Mouse (Mus musculus): ENCODE measurements around the gene Gm10251. TPM values are rescaled to one million over a fixed set of nuclear protein-coding genes. Genes with fewer than 3 reads are reported as not detected.
"Not testable (repeated sequence)": the region's sequence is repeated elsewhere in the genome, so short reads cannot be mapped to it uniquely, and the experiment has no call there.

Gene Gm10251
- not detected for polyA plus RNA-seq (2021)

DNA sequence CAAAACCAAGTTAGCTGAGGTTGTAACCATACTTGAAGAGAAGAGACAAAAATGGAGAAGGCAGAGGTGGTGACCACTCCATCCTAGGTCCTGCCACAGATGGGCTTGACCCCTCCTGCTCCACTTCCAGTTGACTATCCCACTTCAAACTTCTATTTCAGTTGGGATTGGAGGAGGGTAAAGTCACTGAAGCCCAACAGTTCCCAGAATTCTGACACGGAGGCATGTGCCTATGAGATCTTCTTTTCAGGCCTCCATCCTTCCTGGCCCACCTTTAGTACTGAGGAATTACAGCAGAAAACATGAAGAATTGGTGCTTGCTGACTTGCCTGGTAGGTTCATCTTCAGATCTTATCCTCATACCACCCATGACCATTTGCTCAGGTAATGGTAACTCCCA is at the start of gene Gm10251:
Gm10251 (minus strand) TSS at position 101 of the 400 bp plus-strand sequence.
- POLR2A ChIA-PET; CTCF ChIA-PET; H3K27me3 ChIP-seq; ATAC-seq; DNase-seq (ENCODE audit: low read depth, low spot score); in situ Hi-C loops (cut with MboI; ENCODE audit: low pct_unique_long_range_greater_than_20kb): not testable (repeated sequence)

DNA sequence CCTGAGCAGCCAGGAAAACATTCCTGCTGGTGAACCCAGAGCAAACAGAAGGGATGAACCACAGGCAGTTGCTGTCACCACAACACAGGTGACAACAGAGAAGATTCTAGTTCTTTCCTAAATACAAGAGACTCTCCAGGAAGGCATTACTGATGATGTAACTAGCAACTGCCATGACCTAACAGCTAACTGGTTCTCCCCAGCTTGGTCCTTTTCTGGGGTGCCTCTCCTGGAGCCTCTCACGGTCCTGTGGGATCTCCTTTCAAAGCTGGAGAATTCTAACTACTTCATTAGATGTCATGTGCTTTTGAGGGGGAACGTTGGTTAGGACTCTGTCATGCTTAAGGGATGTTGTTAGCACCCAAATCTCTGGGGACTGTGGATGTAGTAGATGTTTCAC is 36.2 kb upstream of the Gm10251 start, which contains the start of gene Gm8050:
Gm8050 (minus strand) TSS at position 101 of the 400 bp plus-strand sequence.
- DNase-seq (ENCODE audit: low read depth, low spot score); in situ Hi-C loops (cut with MboI; ENCODE audit: low pct_unique_long_range_greater_than_20kb); CTCF ChIA-PET; H3K27me3 ChIP-seq; POLR2A ChIA-PET; ATAC-seq: not testable (repeated sequence)

DNA sequence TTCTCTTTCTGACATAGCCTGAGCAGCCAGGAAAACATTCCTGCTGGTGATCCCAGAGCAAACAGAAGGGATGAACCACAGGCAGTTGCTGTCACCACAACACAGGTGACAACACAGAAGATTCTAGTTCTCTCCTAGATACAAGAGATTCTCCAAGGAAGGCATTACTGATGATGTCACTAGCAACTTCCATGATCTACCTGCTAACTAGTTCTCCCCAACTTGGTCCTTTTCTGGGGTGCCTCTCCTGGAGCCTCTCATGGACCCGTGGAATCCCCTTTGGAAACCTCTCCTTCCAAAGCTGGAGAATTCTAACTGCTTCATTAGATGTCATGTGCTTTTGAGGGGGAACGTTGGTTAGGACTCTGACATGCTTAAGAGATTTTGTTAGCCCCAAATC is 61.7 kb downstream of the Gm10251 start, which contains the start of gene Gm3460:
Gm3460 (minus strand) TSS at position 101 of the 400 bp plus-strand sequence.
- CTCF ChIA-PET; in situ Hi-C loops (cut with MboI; ENCODE audit: low pct_unique_long_range_greater_than_20kb); ATAC-seq; H3K27me3 ChIP-seq; DNase-seq (ENCODE audit: low read depth, low spot score); POLR2A ChIA-PET: not testable (repeated sequence)

DNA sequence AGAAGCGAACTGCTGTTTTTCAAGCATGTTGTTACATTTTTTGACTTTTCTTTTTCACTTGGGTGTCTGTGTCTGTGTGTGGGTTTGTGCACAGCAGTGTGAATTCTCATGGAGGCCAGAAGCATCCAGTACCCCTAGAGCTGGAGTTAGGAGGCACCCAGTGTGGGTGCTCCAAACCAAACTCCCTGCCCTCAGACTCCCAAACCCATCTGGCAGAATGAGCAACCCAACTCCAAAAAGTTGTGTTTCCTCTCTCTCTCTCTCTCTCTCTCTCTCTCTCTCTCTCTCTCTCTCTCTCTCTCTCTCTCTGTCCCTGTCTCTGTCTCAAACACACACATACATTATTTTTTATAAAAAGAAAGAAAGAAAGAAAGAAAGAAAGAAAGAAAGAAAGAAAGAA is 77.5 kb downstream of the Gm10251 start:
- CTCF ChIA-PET; in situ Hi-C loops (cut with MboI; ENCODE audit: low pct_unique_long_range_greater_than_20kb); ATAC-seq; DNase-seq (ENCODE audit: low read depth, low spot score); H3K27me3 ChIP-seq; POLR2A ChIA-PET: not testable (repeated sequence)

DNA sequence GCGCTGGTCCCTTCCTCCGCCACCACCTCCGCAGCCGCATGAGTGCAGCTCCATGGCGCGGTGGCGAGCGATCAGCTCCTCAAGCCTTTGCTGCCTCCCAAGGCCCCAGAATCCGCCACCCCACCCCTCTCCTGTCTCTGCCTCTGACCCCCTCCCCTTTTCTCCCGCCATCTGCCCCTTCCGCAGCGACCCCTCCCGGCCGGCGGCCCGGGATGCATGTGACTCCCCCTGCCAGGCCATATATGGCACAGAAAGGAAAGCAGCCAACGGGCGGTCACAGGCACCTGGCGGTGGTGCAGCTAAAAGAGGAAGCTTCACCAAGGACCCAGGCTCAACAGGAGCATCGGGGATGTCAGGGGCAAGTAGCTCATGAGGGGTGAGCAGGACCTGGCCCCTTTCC is 79.0 kb downstream of the Gm10251 start:
- POLR2A ChIA-PET; in situ Hi-C loops (cut with MboI; ENCODE audit: low pct_unique_long_range_greater_than_20kb); CTCF ChIA-PET; ATAC-seq; DNase-seq (ENCODE audit: low read depth, low spot score); H3K27me3 ChIP-seq: not testable (repeated sequence)

DNA sequence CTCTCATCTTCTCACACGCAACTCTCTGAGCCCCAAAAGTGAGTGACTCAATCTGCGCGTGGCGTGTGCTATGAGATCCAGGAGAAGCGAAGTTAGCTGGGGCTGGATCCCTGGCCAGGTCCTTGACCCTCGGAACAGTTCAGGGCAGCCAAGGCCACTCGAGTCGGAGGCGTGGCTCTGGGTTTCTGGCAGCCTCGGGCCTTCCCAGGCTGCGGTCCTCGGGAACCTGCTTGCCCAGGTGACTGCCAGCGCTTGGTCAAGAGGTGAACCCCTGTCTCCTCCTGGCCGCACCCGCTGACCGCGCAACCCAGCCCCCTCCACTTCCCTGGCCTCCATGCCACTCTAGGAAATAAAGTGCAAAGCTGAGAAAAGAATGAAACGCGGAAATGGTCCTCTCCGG is 79.4 kb downstream of the Gm10251 start:
- ATAC-seq; DNase-seq (ENCODE audit: low read depth, low spot score); in situ Hi-C loops (cut with MboI; ENCODE audit: low pct_unique_long_range_greater_than_20kb); H3K27me3 ChIP-seq; POLR2A ChIA-PET; CTCF ChIA-PET: not testable (repeated sequence)

DNA sequence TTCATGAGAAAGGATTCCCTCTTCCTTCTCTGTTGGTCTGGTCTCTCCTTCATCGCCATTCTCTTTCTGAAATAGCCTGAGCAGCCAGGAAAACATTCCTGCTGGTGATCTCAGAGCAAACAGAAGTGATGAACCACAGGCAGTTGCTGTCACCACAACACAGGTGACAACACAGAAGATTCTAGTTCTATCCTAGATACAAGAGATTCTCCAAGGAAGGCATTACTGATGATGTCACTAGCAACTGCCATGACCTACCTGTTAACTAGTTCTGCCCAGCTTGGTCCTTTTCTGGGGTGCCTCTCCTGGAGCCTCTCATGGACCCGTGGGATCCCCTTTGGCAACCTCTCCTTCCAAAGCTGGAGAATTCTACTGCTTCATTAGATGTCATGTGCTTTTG is 93.5 kb downstream of the Gm10251 start, which contains the start of gene Gm3629:
Gm3629 (minus strand) TSS at position 101 of the 400 bp plus-strand sequence.
- in situ Hi-C loops (cut with MboI; ENCODE audit: low pct_unique_long_range_greater_than_20kb); ATAC-seq; H3K27me3 ChIP-seq; DNase-seq (ENCODE audit: low read depth, low spot score); CTCF ChIA-PET; POLR2A ChIA-PET: not testable (repeated sequence)

Other genes starting within 250 kb of the Gm10251 start
- gene Gm3594, start 239.6 kb downstream of the Gm10251 start, polyA plus RNA-seq (2021) = not detected
- gene Gm8356, start 146.9 kb downstream of the Gm10251 start, polyA plus RNA-seq (2021) = not detected
- not detected for gene Gm3629, start 93.6 kb downstream of the Gm10251 start, polyA plus RNA-seq (2021)
- gene Gm3460, start 61.8 kb downstream of the Gm10251 start, polyA plus RNA-seq (2021) = not detected
- gene Gm8050, start 36.1 kb upstream of the Gm10251 start, polyA plus RNA-seq (2021) = not detected
- 3.4 TPM for gene Gm3636, start 58.2 kb upstream of the Gm10251 start, polyA plus RNA-seq (2021)
- not detected for gene Gm8362, start 90.2 kb upstream of the Gm10251 start, polyA plus RNA-seq (2021)
- not detected for gene Gm3642, start 156.1 kb upstream of the Gm10251 start, polyA plus RNA-seq (2021)
- not detected for gene Gm3667, start 205.8 kb upstream of the Gm10251 start, polyA plus RNA-seq (2021)